ENCODE assay signal across 18 mouse cellular contexts in the genomic region with DNA sequence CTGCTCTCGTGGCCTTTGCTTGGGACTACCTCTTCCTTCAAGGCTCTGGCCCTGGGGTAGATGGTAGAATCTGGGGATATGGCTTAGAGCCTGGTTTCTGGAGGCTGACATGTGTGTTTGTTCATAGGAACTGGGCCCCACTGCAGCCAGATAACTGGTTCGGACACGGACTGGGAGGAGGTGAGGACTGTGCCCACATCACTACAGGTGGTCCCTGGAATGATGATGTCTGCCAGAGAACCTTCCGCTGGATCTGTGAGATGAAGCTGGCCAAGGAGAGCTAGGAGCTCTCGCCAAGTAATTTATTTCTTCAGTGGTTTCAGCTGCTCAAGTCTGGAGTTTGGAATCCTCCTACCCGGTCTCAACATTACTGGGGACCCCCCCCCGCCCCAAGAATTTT. TPM values are rescaled to one million over a fixed set of nuclear protein-coding genes. Genes with fewer than 3 reads are reported as not detected.
DNase-seq lines count a peak whose midpoint lies in the region; TF ChIP-seq lines count a peak whose summit lies in the region.
"Had no signal": no experiment of that assay in that cellular context is flagged by ENCODE, and none has a peak within 500 bp of the region (broad histone marks: within the 10 kb centered on the region; RNA-seq: fewer than 3 reads in every experiment).

No protein-coding gene starts in this region.

- H3K27ac ChIP-seq in left cerebral cortex, adult 2 months = no peak overlapping the region
- H3K27ac ChIP-seq: embryonic facial prominence, embryonic 10.5 days; forebrain, embryonic 13.5 days; heart, embryonic 10.5 days; hindbrain, embryonic 15.5 days had no signal

- TF ChIP-seq CTCF in left cerebral cortex, adult 2 months (IDR thresholded peaks at IDR 0.05) = no peak

- H3K4me3 ChIP-seq in left cerebral cortex, adult 2 months = no peak overlapping the region
- H3K4me3 ChIP-seq: embryonic facial prominence, embryonic 10.5 days; forebrain, embryonic 13.5 days; heart, embryonic 10.5 days; hindbrain, embryonic 15.5 days had no signal

- intact Hi-C loops in left cerebral cortex, postnatal 4 days (cut with DNase I) = no loop called here
- intact Hi-C loops in left cerebral cortex, adult 2 months (cut with DNase I) = no loop called here

- peak; percentile 84 for DNase-seq in left cerebral cortex, postnatal 4 days
- no peak for DNase-seq in left cerebral cortex, adult 2 months (ENCODE audit: extremely low spot score in 1 of 2, low spot score in 2 of 2)
- DNase-seq in cerebellum, adult 18-20 months = peak; percentile 52 to 56
- peak; percentile 62 for DNase-seq in cerebellum, adult 9-11 months
- peak; percentile 51 to 57 for DNase-seq in cerebellum, postnatal 36 days
- no peak for DNase-seq in Muller cell, postnatal 12 days (ENCODE audit: inconsistent ontology term)
- no peak for DNase-seq in kidney, adult 8-10 months
- DNase-seq: adrenal gland, adult 2 months; adrenal gland, postnatal 25 days; gastrocnemius, postnatal 36 days; heart, adult 18-20 months; heart, postnatal 10 days; kidney, adult 2 months had no signal

RNA-seq across cellular contexts. Expression of a gene that starts 14.3 kb away (rescaled TPM):
- total RNA-seq in left cerebral cortex, postnatal 4 days (2021) = 1 to 10 TPM; 1.3 to 2.9 TPM
- total RNA-seq in left cerebral cortex, adult 2 months (2021) = 1 to 10 TPM; 2.2 TPM
- total RNA-seq: CH12.LX had no signal

RNA-seq across cellular contexts. Expression of a gene that starts 40.2 kb away (rescaled TPM):
- total RNA-seq in left cerebral cortex, postnatal 4 days (2021) = under 1 TPM; 0.30 to 0.95 TPM
- under 1 TPM; 0.81 to 0.94 TPM for total RNA-seq in left cerebral cortex, adult 2 months (2021)

RNA-seq across cellular contexts. Expression of a gene that starts 42.3 kb away (rescaled TPM):
- total RNA-seq in left cerebral cortex, postnatal 4 days (2021) = 10 to 100 TPM; 16.8 to 26.8 TPM
- 10 to 100 TPM; 35.7 to 36.9 TPM for total RNA-seq in left cerebral cortex, adult 2 months (2021)
- total RNA-seq: adrenal gland, postnatal 25 days had no signal

RNA-seq across cellular contexts. Expression of a gene that starts 50.6 kb away (rescaled TPM):
- 10 to 100 TPM; 14.8 to 15.2 TPM for total RNA-seq in left cerebral cortex, postnatal 4 days (2021)
- 10 to 100 TPM in 1 of 2 experiments, 1 to 10 TPM in 1; 7.5 to 10.5 TPM for total RNA-seq in left cerebral cortex, adult 2 months (2021)

RNA-seq across cellular contexts. Expression of a gene that starts 59.3 kb away (rescaled TPM):
- total RNA-seq in left cerebral cortex, postnatal 4 days (2021) = 1 to 10 TPM; 9.1 to 9.3 TPM
- 1 to 10 TPM; 1.7 to 3.5 TPM for total RNA-seq in left cerebral cortex, adult 2 months (2021)

Comparison
In these comparisons a context has a peak if more than half of its experiments do, and no peak if none do; other contexts are left out.
1. DNase-seq: peak in left cerebral cortex, postnatal 4 days (single experiment), cerebellum, adult 18-20 months (2 of 2), cerebellum, adult 9-11 months (single experiment) and cerebellum, postnatal 36 days (2 of 2); none in left cerebral cortex, adult 2 months (0 of 2), Muller cell, postnatal 12 days (single experiment) and kidney, adult 8-10 months (0 of 2).